Mouse (Mus musculus): Measurements from ENCODE around the gene Ppm1h.
"Not testable (repeated sequence)": the region's sequence is repeated elsewhere in the genome, so short reads cannot be mapped to it uniquely, and the experiment has no call there.

Gene Ppm1h

DNA sequence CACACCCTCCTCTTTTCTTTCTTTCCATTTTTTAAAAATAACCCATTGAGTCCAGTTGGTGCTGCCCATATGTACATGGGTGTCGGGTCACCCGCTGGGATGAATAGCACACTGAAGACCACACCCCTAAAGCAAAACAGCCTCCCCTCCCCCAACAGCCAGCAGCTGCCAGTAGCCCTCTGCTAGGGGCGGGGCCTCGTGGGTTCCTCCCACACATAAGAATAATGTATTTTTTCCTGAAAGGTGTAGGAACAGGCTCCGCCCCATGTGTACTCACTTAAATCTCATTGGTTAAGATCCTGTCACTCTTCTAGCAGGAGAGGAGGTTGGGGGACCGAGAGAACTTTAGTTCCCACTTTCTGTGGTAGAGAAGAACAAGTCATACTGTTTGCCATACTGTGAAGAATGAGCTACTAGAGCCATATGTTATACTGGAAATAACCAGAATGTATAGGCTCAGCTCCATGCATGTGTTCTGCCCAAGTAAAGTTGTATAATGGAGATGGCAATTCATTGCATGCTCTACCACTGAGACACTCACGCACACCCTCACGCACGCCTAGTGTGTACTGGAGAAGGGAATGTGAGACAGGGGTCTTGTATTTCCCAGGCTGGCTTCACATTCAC, 231.0 kb downstream of the Ppm1h start:
- DNase-seq, result no peak

DNA sequence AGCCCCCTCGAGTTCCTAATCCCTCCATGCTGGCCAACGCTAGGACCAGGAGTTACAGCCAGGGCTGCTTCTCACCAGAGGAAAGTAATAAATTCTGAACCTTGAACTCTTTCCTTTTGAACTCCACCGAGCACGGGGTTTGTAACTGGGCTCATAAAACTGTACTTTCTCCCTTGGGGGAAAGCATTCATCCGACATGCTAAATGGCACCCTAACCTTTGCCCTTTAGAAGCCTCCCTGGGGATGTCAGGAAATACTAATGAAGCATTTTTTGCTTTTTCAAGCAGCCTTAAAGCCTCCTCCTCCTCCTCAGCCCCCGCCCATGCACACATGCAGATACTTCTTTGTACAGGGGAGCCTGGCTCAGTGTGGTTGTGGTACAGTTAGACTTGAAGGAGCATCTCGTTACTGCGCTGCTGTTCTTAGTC, 232.2 kb downstream of the Ppm1h start:
- DNase-seq, result no peak

DNA sequence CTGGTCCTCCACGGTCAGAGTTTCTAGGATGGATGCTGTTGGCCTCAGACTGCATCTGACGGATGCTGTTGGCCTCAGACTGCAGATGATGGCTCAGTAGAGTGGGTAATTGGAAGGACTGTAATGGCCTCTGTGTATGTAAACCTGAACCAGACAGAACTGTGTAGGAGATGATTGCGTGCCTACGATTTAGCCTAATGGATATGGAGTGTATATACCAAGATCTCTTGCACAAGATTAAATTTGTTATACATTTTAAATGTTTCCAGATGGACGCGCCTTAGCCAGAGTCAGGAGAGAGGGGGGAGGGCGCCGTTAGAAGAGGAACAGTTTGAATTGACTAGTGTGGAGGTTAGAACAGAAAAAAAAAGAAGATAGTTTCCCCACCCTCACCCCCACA, 233.1 kb downstream of the Ppm1h start:
- DNase-seq, result no peak

DNA sequence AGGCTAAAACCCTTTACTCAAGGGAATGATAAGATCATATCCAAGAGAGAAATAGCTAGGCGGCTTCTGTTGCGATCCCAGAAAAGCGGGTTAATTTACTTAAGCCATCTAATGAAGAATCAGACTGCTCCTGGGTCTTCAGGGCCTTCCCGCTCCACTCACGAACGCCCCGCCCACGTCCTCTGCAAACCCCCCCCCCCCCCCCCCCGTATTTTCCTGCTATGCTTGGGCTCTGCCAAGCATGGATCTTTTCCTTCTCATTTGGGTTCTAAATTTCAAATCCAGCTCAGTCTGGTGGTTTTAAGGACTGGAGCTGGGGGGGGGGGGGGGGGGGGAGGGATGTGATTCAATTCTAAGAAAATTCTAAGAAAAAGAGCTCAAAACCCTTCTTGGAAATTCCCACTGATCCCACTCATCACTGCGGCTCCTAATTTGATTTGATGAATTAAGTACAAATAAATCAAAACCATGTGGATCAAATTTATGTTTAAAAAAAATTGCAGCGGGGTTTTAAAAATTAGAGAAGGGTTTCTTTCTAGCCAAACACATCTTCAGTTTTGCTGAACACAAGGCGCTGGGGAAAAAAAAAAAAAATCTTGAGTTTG, 233.6 kb downstream of the Ppm1h start:
- no peak for DNase-seq

DNA sequence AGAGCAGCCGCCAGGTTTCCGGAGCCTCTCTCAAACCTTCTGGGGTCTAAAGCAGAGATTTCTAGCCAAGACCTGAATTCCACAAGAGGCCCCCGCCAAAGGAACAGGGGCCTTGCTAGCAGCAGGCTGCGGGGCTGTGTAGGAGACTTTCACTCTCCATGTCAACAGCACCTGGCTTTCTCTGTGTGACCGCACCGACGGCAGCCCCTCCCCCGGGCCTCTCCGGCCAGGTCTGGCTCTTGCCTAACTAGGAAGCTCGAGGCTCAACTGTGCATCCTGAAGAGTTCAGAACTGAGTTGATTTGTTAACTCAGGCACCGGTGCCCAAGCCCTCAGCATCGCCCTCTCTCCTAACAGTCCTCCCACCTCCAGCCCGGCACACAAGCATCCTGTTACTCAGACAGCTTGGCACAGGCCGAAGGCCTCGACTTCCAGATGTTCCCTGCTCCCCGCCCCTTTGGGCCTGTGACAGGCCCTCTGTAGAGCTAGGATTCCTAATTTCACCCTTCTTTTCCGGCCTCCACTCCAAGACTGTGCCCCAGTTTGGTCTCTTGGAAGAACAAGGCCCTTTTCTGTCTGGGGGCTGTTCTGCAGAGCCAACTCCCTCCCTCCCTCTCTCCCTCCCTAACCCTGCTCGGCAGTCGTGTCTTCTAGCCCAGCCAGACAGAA, 234.3 kb downstream of the Ppm1h start:
- DNase-seq, result peak; percentile 18 to 24

DNA sequence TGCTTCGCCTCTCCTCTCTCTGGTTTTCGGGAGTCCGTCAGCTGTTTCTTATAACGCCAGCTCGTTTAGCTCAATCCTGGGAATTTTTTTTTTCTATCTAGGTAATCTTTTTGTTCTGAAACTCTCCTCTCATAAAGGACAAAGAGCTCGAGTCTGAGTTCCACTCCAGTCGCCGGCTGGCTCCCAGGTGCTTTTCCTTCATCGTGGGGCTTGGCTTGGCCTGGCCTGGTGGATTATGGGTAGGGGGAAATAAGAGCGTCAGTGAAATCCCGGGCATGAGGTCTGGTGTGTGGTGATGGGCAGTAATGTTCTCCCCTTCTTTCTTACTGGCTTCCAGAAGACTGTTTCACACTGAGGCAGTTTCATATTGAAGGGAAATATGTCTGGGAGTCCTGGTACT, 234.8 kb downstream of the Ppm1h start:
- DNase-seq, result no peak

DNA sequence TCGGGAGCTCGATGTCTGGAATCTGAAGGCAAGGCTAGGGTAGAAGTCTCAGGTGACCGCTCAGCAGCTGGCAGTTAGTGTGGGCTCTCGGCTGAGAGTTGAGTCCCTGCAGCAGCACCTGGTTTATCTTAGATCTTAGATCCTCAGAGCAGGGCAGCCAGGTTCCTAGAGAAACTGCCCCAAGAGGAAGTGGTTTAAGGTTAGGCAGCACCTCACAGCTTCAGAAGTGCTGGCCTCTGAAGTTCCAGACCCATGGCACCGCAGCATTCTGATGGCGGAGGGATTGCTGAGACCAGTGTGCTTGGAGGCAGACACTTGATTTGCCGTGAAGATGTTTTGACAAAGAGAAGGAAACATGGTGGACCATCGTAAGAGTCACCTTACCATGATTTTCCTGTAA, 237.3 kb downstream of the Ppm1h start:
- DNase-seq, result peak in 1 of 2 experiments; percentile 18

DNA sequence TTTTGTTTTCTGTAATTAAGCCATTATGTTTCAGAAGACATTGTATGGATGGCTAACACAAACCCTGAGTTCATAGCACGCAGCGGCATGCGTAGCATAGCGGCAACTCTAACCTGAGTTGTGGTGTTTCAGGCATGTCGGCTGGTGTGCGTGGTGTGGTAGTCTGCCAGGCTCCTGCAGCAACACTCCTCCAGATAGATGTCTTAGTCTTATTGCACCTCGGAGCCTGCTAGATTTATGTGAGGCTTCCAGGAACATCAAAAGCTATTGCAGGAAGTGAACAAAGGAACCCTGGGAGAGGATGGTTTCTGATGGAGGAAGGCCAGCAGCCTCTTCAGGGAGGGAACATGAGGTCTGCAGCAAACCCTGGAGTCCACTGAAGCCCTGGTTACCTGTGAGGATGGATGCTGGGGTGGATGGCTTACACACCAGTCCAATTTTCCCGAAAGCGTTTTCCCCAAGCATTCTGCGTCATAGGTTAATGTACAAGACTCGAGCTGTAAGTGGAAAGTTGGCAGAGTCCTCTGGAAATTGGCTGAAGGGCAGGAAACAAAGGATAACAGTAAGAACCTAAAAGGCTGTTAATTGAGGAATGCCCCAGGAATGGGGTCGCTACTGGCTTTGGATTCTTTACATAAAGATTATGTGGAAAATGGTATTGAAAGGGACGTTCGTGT, 239.2 kb downstream of the Ppm1h start:
- DNase-seq, result no peak

DNA sequence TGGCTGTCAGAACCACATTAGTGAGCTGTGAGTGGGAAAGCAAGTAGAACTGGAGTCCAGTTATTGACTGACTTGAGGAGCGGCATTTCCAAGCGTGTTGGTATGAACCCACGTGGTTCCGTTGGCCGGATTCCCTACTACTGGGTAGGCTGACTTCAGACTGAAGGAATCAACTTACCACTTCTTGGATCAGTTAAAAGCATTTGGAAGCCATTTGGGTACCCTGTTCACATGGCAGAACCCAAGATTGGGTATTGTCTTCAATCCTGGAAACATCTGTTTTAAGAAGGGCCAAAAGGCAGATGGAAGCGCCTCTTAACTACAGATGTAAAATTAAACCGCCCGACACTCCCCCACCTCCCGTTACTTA, 239.7 kb downstream of the Ppm1h start:
- no peak for DNase-seq

DNA sequence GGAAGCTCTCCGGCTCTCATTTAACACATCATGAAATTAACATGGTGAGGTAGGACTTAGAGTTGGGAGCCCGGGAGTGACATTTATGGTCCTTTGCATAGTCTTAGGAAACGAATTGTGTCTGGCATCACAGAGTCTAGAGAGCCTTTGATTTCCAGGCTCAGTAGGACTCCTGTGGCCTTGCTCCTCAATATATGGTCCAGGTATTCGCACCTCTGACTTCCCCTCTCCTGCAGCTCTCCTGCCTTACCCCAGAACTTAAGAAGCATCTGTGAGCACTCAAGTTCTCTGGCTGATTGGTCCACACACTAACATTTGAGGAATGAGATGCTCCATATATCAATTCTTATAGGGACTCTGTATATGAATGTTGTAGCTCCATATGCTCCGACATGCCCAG, 240.2 kb downstream of the Ppm1h start:
- DNase-seq, result no peak

DNA sequence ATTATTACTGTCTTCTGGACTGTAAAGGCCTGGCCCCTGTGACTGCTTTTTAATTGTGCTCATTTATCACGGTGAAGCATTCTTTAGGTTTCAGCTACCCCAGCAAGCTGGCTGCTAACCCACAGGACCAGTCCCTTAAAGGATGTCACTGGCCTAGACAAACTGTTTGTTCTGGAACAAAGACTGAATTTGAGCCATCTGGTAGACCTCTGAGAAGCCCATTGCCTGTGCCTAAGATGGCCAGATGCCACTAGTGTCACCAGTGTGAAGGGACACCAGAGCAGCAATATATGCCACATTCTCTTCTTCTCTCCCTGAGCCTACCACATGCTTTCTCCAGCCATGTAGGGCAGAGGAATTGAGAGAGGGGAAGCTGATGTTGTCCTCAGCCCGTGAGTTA, 240.9 kb downstream of the Ppm1h start:
- no peak for DNase-seq

DNA sequence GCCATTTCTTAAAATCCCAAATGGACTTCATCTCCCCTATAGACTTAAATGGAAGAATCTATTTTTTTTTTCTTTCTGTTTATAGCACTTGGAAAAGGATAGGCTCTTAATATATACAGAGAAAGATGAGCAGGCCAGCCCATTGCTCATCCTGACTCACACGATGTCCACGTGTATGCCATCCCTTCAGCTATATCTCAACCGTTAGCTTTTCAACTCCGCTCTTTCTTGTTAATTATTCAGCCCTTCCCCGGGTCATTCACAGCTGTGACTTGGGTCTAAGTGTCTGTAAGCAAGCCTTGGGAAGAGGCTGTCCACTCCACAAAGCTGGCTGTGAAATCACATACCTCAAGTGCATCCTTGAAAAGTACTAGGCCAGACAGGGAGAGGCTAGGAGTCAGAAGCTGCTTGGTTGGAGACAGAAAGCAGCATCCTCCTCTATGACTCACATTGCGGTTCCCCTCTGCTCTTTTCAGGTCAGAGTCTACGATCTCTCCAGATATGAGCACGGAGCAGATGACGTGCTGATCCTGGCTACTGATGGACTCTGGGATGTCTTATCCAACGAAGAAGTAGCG, 241.7 kb downstream of the Ppm1h start:
- no peak for DNase-seq

DNA sequence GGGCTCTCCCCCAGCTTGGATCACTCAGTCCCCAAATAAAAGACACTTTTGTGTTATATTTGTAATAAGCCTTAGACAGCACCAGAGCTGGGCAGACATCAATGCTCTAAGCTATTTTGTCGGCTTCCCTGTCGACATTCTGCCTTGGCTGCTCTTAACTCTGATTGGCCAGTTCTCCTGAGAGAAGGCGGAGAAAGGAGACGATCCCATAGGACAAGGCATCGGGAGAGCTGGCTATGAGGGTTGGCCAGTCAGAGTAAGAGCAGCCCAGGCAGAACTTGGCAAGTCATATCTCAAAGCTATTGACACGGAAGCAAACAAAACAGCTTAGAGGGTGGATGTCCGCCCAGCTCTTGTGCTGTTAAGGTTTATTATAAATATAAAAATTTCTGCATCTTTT, 243.7 kb downstream of the Ppm1h start:
- no peak for DNase-seq

DNA sequence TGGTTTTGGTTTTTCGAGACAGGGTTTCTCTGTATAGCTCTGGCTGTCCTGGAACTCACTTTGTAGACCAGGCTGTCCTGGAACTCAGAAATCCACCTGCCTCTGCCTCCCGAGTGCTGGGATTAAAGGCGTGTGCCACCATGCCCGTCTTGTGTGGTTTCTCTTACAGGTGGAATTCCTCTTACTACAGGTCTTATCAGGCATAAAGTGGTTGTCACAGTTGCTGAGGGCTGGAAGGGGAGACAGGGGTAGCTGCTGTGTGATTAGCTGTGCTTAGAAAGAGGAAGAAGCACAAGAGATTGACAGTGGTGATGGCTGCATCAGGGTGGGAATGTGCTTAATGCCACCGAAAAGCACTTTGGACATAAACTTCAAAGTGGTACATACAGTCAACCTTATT, 246.0 kb downstream of the Ppm1h start:
- DNase-seq, result not testable (repeated sequence)

DNA sequence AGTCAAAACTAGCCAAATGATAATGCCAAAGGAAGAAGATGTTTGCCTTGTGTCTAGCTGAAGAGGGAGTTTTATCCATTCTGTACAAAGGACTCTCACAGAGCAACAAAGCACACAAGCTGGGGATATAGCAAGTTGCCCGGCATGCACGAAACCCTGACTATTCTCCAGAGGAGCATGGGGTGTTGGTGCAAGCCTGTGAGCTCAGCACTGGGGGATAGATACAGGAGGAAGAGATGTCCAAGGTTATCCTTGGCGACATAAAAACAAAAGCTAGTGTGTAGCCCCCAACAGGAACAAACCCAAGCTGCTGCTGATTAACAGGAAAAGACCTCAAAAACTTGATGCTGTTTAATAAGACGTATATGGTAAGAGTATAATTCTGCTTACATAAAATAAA, 247.7 kb downstream of the Ppm1h start:
- DNase-seq, result no peak

DNA sequence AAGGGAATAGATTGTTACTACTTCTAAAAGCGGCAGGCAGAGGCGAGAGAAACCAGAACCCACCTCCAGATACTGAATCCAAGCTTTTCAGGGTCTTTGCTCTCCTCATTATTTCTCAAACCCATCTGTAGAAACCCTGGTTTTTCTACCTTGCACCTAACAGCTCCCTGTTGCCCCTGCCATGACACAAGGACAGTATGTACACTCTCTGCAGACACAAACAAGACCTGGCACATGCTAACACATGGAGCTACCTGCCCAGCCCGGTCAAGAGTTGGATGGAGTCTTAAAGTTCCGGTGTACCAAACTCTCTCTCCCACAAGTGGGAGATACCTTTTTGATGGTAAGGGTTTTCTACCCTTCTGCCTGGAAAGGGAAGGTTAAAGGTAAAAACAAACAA, 252.0 kb downstream of the Ppm1h start:
- DNase-seq, result no peak

DNA sequence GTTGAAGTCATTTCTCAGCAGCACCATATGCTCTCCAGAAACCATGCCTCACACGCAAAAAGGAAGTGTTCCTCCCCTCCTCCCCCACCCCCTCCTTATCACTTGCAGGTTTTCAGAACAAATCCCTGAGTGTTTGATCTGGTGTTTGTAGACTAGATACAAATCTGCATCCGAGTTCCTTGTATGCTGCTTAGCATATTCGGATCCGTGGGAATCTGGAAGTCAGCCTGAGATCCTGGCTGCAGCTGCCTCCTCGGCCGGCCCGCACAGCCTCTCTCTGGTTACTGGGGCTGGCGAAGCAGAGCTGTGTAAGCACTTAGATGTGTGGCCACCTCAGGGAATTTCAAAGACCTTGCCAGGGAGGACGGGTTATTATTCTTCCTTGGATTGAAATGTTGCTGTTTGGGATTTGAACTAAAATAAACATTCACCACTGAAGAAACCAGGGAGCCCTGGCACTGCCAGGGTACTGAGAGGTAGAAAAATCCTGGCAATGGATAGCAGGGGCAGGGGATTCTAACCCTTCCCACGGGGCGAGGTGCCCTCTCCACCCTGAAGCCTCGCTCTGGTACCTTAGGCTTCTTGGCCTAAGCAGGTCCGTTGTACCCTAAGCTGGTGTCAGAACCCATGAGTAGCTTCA, 252.8 kb downstream of the Ppm1h start:
- DNase-seq, result no peak

DNA sequence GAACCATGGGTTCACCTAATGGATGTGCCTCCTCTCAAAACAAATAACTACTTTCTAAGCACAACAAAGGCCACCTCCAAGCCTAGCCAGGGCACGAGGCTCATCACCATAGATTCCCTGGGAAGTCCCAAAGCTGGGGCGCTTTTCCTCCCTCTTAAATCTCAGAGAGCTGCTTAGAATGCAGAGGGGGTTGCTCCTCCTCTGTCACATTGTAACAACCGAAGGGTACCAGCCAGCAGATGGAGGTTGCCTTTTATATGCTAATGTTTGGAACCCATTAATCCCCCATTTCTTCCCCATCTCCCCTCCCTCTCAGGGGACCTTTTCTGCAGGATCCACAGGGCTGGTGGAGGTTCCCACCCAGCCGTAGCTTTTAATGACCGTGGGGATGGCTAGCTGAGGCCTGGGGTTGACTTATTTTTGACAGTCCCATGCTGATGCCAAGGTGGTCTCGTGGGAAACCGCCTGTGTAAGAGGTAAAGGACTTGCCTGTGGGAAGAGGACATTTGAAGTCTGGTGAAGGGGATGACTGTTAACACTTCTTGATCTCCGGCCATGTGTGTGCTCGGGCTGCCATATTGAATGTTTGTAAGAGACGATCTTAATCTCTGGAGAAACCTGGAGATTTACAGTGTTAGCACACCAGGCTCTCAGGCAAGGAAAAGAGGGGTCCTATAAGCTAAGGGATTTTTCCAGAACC, 253.4 kb downstream of the Ppm1h start:
- DNase-seq, result no peak

DNA sequence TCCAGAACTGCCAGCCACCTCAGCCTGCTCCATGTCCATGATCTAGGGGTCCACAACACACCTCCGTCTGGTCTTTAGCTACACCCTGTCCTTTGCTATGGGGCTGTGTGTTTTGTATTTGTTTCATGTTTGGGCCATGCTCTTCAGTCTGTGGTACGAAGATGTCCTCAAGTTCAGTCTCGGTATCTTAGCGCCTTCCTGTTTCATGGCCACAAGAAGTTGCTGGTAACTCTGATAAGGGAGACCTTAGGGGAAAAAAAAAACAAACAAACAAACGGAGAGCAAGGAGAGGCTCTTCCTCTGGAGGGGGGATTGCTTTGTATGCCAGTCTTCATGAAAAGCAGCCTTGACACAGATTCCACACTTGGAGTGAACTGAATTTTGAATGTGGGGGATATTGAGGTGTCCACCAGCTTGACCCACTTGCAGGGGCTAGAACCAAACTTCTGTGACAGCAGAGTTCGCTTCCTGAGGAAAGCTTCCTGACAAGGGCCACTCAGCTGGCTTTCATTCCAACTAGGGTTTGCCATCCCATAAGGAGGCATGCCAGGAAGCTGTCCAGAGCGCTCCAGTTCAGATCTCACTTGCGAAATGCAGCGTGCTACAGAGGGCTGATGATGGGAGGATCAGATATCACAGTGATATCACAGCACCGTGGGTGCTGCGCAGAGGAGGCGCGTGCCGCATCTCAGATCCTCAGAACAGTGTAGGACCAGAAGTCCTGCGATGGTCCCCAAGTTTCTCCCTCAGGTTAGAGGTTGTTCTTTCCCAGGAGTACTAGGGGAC, 254.7 kb downstream of the Ppm1h start:
- no peak for DNase-seq

DNA sequence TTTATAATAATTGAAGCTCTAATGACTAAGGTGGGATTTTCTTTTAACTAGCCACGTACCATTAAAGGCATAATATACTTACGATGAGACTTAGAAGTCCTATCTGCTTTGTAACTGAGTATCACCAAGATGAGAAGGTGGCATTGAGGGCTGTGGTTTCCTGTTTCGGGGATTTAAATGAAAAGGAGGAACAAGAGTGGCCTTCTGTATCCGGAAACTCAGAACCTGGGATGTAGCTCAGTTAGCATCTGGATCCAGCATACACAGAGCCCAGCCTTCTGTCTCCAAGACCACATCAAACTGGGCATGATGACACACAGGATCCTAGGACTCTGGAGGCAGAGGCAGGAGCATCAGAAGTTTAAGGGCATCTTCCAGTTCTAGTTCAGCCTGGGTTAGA, 256.8 kb downstream of the Ppm1h start:
- not testable (repeated sequence) for DNase-seq

DNA sequence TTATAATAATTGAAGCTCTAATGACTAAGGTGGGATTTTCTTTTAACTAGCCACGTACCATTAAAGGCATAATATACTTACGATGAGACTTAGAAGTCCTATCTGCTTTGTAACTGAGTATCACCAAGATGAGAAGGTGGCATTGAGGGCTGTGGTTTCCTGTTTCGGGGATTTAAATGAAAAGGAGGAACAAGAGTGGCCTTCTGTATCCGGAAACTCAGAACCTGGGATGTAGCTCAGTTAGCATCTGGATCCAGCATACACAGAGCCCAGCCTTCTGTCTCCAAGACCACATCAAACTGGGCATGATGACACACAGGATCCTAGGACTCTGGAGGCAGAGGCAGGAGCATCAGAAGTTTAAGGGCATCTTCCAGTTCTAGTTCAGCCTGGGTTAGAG, 258.8 kb downstream of the Ppm1h start:
- DNase-seq, result not testable (repeated sequence)

DNA sequence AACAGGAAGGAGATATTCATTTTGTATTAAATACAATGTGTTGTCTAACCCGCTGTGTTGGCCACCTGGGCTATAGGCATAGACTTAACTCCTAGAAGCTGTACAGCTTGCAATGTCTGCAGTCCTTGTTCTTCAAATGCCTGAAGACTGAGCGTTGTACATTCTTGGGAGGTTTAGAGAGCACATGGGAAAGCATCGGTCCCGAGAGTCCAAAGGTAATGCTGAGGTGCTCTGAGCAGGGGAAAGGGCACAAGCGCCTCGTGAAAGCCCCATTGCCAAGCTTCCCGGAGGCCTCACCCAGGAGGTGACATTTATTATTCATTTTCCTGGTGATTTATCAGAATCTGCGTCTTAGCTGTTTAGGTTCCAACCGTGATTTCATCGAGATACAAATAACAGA, 261.0 kb downstream of the Ppm1h start:
- DNase-seq, result no peak
